ENCODE assay signal across 8 mouse cellular contexts in the genomic region with DNA sequence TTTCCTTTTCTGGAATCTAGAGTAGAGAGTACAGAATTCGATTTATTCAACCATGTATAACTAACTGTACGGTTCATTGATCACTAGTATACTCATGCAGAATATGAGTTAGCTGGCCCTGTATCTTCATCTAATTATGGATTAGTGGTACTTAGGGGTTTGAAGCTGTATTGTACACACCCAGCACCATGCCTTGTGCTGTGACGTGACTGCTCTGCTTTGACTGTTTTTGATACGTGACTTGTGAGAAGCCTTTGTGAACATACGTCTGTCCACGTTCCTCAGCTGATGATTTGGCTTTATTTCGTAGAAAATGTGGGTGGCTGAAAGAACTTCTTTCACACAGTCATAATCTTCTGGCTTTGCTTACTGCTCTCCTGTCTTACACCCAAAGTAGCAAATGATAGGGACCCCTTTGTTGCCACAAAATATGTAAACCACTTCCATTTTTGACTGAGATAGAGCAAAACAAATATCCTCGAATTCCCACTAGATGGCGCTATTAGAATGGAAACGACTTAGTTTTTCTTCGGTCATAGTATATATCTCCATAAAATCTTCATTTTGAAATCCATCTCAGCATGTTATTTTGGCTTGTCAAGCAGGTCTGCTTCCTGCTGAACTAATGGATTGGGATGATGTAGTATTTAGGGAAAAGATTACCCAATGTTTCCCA.
DNase-seq lines count a peak whose midpoint lies in the region; ATAC-seq and TF ChIP-seq lines count a peak whose summit lies in the region.

No protein-coding gene starts in this region.

- peak overlapping the region; percentile 73 for H3K4me3 ChIP-seq in gastrocnemius, adult 2 months
- H3K4me3 ChIP-seq in heart, postnatal 0 days (ENCODE audit: low read depth, low read length): peak overlapping the region; percentile 22
- no peak overlapping the region for H3K4me3 ChIP-seq in thymus, adult 2 months (ENCODE audit: control insufficient read depth, insufficient read depth, low read length)

- no peaks in the 10 kb centered on the region for H3K4me1 ChIP-seq in heart, postnatal 0 days (ENCODE audit: control insufficient read depth, insufficient read depth)
- 0 out of 2 replicates have a peak, but pooled peaks cover 2% of the 10 kb centered on the region for H3K4me1 ChIP-seq in thymus, adult 2 months (replicated peaks; ENCODE audit: control insufficient read depth, insufficient read depth, low read length)

- peak; percentile 70 for TF ChIP-seq CTCF in gastrocnemius, adult 2 months (IDR thresholded peaks at IDR 0.05)
- peak; percentile 59 for TF ChIP-seq CTCF in heart, postnatal 0 days (IDR thresholded peaks at IDR 0.05; ENCODE audit: low read depth)
- no peak for TF ChIP-seq CTCF in thymus, adult 2 months (IDR thresholded peaks at IDR 0.05; ENCODE audit: borderline replicate concordance, control insufficient read depth, extremely low read depth, insufficient read depth, low read length, poor library complexity)

- no peaks in the 10 kb centered on the region for H3K36me3 ChIP-seq in heart, postnatal 0 days (replicated peaks; ENCODE audit: control insufficient read depth, insufficient read depth, low read length)
- H3K36me3 ChIP-seq in thymus, adult 2 months (ENCODE audit: control insufficient read depth, insufficient read depth, low read length): no peaks in the 10 kb centered on the region

- intact Hi-C loops in gastrocnemius, adult 2 months (cut with DNase I): loop anchor here (2.0 kb wide), 1 partner anchor 867 kb away; no protein-coding TSS in a partner anchor

- H3K27me3 ChIP-seq in heart, postnatal 0 days (ENCODE audit: control insufficient read depth, insufficient read depth, low read length): no peaks in the 10 kb centered on the region
- no peaks in the 10 kb centered on the region for H3K27me3 ChIP-seq in thymus, adult 2 months (ENCODE audit: control insufficient read depth, insufficient read depth, low read length)

- no peak for TF ChIP-seq EP300 in heart, postnatal 0 days (IDR thresholded peaks at IDR 0.05; ENCODE audit: low read depth)

- H3K27ac ChIP-seq in gastrocnemius, adult 2 months: peak overlapping the region; percentile 49; the same call in 1 of the 2 replicates
- H3K27ac ChIP-seq in heart, postnatal 0 days (ENCODE audit: low read depth): no peak overlapping the region
- H3K27ac ChIP-seq in thymus, adult 2 months (ENCODE audit: control insufficient read depth, insufficient read depth, low read length): no peak overlapping the region

- no peak for ATAC-seq in heart, postnatal 0 days (ENCODE audit: insufficient read depth, low read depth)
- ATAC-seq in megakaryocyte progenitor cell, adult 5-6 weeks (replicated peaks; ENCODE audit: poor library complexity): 0 out of 2 replicates have a peak, but pooled peaks have one; percentile 33

- WGBS in heart, postnatal 0 days: 38% methylated on average over 11 of the region's 11 CpGs
- 51% methylated on average over 11 of the region's 11 CpGs for WGBS in thymus, adult 2 months

- H3K9me3 ChIP-seq in heart, postnatal 0 days (replicated peaks; ENCODE audit: control insufficient read depth, low read length): no peaks in the 10 kb centered on the region

- peak overlapping the region; percentile 54 for H3K4me2 ChIP-seq in heart, postnatal 0 days (ENCODE audit: low read depth, low read length)

- no peak for TF ChIP-seq POLR2A in thymus, adult 2 months (IDR thresholded peaks at IDR 0.05; ENCODE audit: control insufficient read depth, extremely low read depth, insufficient read depth, low read length, poor library complexity)

- no peak overlapping the region for H3K9ac ChIP-seq in heart, postnatal 0 days (replicated peaks; ENCODE audit: low read depth, low read length)

- DNase-seq in gastrocnemius, adult 2 months: no peak
- no peak for DNase-seq in gastrocnemius, postnatal 25 days
- DNase-seq in 416B (ENCODE audit: low read depth): peak; percentile 72
- peak; percentile 7 to 33 for DNase-seq in cerebellum, adult 18-20 months
- peak; percentile 36 for DNase-seq in heart, postnatal 0 days (ENCODE audit: low spot score)
- DNase-seq in right cerebral cortex, postnatal 14 days: no peak
- no peak for DNase-seq in thymus, adult 2 months

Comparison
In these comparisons a context has a peak if more than half of its experiments do, and no peak if none do; other contexts are left out.
1. DNase-seq: peak in 416B (single experiment), cerebellum, adult 18-20 months (2 of 2) and heart, postnatal 0 days (single experiment); none in gastrocnemius, adult 2 months (single experiment), gastrocnemius, postnatal 25 days (single experiment), right cerebral cortex, postnatal 14 days (single experiment) and thymus, adult 2 months (single experiment).